Mouse (Mus musculus): ENCODE data around the gene Atp8b4. TPM values are rescaled to one million over a fixed set of nuclear protein-coding genes. Genes with fewer than 3 reads are reported as not detected.

Gene Atp8b4
- polyA plus RNA-seq, 1 experiment from 2014 or later: 0.25 TPM

DNA sequence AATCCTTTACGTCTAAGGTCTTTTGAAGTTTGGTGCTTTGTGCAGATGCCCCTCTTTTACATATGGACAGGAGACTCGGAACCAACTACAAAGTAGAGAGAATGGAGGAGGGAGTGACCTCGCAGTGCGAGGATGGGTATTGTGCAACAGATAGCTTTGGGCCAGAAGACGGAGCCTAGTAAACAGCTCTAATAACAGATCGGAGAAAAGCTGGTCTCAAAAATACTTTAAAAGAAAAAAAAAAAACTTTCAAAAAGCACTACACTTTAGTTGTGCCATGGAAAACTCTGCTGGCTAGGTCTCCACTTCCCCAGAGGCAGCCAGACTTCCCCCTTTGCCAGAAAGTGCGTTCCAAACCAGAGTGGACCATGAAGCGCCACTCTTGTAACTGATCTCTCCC, 161.0 kb downstream of the Atp8b4 start:
- Histone ChIP-seq H3K9ac (no peak overlapping the region), H3K9me3 (no peaks in the 10 kb centered on the region), H3K4me3 (no peak overlapping the region), H3K36me3 (replicated peaks) (no peaks in the 10 kb centered on the region), H3K27ac (no peak overlapping the region), H3K4me1 (no peaks in the 10 kb centered on the region), H3K4me2 (no peak overlapping the region), H3K27me3 (replicated peaks) (no peaks in the 10 kb centered on the region)
- 62% methylated on average over 8 of the region's 8 CpGs for WGBS
- no peak for ATAC-seq (replicated peaks)

DNA sequence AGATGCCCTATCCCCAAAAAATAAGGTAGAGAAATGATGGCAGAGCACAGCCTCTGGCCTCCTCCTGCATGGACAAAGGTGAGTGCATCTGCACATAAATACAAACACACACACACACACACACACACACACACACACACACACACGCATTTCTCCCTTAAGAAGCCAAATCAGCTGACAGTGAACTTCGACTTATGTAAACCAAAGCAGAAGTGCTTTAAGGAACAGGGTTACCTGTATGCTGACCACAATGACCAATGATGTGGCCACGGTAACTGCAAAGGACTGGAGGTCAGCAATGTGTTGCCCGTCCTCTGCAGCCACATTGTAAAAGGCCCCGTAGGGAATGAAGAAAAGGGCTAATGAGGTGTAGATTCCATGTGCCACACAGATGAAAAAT, 163.3 kb downstream of the Atp8b4 start:
- ATAC-seq (replicated peaks): no peak
- Histone ChIP-seq H3K9me3 (no peaks in the 10 kb centered on the region), H3K9ac (no peak overlapping the region), H3K27me3 (replicated peaks) (no peaks in the 10 kb centered on the region), H3K36me3 (replicated peaks) (no peaks in the 10 kb centered on the region), H3K4me1 (no peaks in the 10 kb centered on the region), H3K4me2 (no peak overlapping the region), H3K4me3 (no peak overlapping the region), H3K27ac (no peak overlapping the region)
- 79% methylated on average over 5 of the region's 5 CpGs for WGBS

DNA sequence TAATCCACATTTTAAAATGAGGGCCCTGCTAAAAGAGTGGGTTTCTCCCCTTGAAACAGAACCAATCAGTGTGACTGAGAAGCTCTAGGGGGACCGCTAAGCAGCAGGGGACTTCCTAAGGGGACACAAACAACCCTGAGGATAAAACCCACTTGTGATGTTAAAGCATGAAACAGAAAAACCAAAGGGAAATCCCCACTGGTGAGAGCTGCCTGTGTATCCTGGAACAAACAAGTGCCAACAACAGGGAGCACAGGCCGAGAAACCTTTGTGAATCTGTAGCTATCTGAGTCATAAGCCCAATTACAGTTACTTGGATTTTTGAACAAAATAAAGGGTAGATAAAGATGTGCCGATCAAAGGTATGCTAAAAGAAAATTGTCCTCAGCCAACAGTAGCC, 168.7 kb downstream of the Atp8b4 start:
- Histone ChIP-seq H3K4me1 (no peaks in the 10 kb centered on the region), H3K9me3 (no peaks in the 10 kb centered on the region), H3K27ac (no peak overlapping the region), H3K36me3 (replicated peaks) (no peaks in the 10 kb centered on the region), H3K4me3 (no peak overlapping the region), H3K4me2 (no peak overlapping the region), H3K27me3 (replicated peaks) (no peaks in the 10 kb centered on the region), H3K9ac (no peak overlapping the region)
- WGBS: 87% methylated on average over 3 of the region's 3 CpGs
- no peak for ATAC-seq (replicated peaks)

DNA sequence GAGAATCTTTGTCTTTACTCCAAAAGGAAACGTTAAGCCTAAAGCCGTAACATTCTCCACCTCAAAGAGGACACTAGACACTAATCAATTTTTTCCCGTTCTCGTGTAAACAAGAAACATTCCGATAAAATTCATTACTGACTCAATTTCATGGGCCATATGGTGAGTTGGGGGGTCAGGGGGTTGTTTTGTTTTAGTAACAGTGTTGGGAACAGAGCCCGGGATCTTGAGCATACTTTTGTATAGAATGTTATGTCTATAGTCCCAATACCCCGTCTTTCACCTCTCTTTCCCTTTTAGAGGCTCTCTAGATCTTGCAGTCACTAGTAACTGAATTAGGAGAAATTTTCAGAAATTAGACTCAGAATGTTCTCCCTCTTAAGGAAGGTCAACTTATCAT, 177.3 kb downstream of the Atp8b4 start:
- H3K27me3 ChIP-seq (replicated peaks): no peaks in the 10 kb centered on the region

DNA sequence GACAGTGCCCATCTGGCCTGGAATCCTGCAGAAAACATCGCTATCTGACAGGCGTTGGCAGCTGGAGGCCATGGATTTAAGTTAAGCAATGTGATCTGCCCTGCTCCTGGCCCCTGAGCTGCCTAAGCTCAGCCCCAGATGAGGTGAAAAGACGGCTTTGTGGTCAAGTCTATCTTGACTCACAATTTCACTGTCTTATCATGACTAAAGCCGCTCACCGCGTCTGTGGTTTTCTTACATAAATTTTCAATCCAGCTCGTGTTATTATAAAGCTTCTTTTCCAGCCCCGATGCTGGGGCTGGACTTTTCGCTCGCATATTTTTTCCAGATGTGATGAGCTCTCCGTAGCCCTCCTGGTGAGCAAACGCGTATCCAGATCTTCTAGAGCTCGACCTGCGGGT, 177.8 kb downstream of the Atp8b4 start:
- Histone ChIP-seq H3K27ac (no peak overlapping the region), H3K9ac (no peak overlapping the region), H3K4me3 (no peak overlapping the region), H3K9me3 (no peaks in the 10 kb centered on the region), H3K27me3 (replicated peaks) (no peaks in the 10 kb centered on the region), H3K4me2 (no peak overlapping the region), H3K36me3 (replicated peaks) (no peaks in the 10 kb centered on the region), H3K4me1 (no peaks in the 10 kb centered on the region)
- no peak for ATAC-seq (replicated peaks)
- 86% methylated on average over 15 of the region's 15 CpGs for WGBS

More for the DNA sequence above, 177.3 kb downstream of the Atp8b4 start:
- Histone ChIP-seq H3K4me1 (no peaks in the 10 kb centered on the region), H3K36me3 (replicated peaks) (no peaks in the 10 kb centered on the region), H3K9ac (no peak overlapping the region), H3K27ac (no peak overlapping the region), H3K4me3 (no peak overlapping the region), H3K9me3 (no peaks in the 10 kb centered on the region), H3K4me2 (no peak overlapping the region)
- ATAC-seq (replicated peaks): no peak
- 76% methylated on average over 7 of the region's 7 CpGs for WGBS

DNA sequence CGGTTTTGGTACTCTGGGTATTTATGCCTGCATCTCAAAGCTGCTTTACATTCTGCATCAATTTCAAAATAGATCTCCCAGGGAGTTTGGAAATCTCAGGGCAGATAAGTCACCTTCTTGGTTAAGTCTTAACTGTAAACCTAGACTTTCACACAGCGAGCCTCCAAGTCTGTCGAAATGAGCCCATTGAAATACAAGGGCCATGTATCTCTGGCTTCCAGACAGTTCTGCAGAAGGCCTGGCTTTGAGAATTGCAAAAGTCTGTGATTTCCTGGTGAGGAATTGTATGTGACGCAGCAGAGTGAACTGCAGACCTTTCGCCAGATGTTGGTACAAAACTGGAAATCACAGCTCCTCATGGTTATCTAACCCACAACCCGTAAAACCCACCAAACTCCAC, 182.4 kb downstream of the Atp8b4 start:
- H3K36me3 ChIP-seq (replicated peaks): no peaks in the 10 kb centered on the region
- no peak overlapping the region for H3K27ac ChIP-seq
- no peaks in the 10 kb centered on the region for H3K9me3 ChIP-seq
- no peak for ATAC-seq (replicated peaks)
- WGBS: 93% methylated on average over 6 of the region's 6 CpGs
- no peak overlapping the region for H3K4me2 ChIP-seq
- no peak overlapping the region for H3K4me3 ChIP-seq
- H3K27me3 ChIP-seq (replicated peaks): no peaks in the 10 kb centered on the region
- no peaks in the 10 kb centered on the region for H3K4me1 ChIP-seq
- no peak overlapping the region for H3K9ac ChIP-seq

DNA sequence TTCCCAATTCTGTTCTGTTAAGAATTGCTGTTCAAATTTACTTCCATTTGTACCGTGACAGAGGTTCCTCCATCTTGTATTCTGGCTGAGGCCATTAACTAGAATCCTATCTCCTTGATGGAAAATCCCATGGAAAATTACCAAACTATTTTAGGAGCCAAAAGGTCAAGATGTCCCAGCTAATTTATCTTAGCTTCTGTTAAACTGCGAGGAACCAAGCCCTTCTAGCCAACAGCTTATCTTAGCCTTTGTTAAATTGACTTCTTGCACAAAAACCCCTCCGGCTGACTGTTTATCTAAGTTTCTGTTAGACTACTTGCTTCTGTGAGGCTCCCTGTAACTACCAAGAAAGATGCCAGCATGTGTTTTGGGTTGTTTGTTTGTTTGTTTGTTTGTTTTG, 183.5 kb downstream of the Atp8b4 start:
- Histone ChIP-seq H3K4me3 (no peak overlapping the region), H3K9me3 (no peaks in the 10 kb centered on the region), H3K4me2 (no peak overlapping the region), H3K27me3 (replicated peaks) (no peaks in the 10 kb centered on the region), H3K27ac (no peak overlapping the region), H3K9ac (no peak overlapping the region), H3K4me1 (no peaks in the 10 kb centered on the region), H3K36me3 (replicated peaks) (no peaks in the 10 kb centered on the region)
- ATAC-seq (replicated peaks): no peak
- 84% methylated on average over 3 of the region's 3 CpGs for WGBS

DNA sequence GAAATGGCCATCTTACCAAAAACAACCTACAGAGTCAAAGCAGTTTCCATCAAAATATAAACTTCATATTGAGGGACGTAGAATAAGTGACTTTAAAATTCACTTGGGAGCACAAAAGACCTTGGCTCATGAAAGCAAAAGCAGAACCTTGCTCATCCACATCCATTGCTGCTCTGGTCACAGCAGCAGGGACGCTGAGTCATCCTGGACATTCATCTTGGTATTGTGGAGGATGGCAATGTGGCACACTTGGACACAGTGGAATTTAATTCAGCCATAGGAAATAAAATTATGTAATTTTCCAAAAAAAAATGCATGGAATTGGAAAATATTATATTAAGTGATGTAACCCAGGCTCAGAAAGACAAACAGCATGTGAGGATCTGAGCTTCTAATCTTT, 184.1 kb downstream of the Atp8b4 start:
- Histone ChIP-seq H3K36me3 (replicated peaks) (no peaks in the 10 kb centered on the region), H3K4me3 (no peak overlapping the region), H3K4me2 (no peak overlapping the region), H3K27ac (no peak overlapping the region), H3K9ac (no peak overlapping the region), H3K4me1 (no peaks in the 10 kb centered on the region), H3K27me3 (replicated peaks) (no peaks in the 10 kb centered on the region), H3K9me3 (no peaks in the 10 kb centered on the region)
- WGBS: 92% methylated on average over 2 of the region's 2 CpGs
- ATAC-seq (replicated peaks): no peak

DNA sequence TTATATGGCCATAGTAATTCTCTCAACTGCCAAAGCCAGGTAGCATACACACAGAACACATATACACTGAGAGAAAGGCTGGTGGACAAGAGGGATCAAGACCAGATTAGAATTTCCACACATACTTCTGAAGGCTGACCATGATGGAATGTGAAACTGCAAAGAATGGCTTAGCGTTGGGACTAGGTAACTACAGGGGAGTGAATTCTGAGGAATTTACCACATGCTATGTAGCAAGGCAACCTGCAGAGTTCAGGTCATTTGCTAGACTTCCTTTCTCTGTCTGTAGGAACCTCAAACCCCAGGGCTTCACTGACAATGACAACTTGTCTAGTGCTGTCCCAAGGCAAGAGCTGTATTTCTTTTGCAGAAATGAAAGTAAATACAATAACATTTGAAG, 189.4 kb downstream of the Atp8b4 start:
- no peaks in the 10 kb centered on the region for H3K36me3 ChIP-seq (replicated peaks)
- no peak overlapping the region for H3K4me2 ChIP-seq
- 60% methylated on average over 1 of the region's 1 CpGs for WGBS
- no peak overlapping the region for H3K4me3 ChIP-seq
- H3K27me3 ChIP-seq (replicated peaks): no peaks in the 10 kb centered on the region
- ATAC-seq (replicated peaks): no peak
- no peaks in the 10 kb centered on the region for H3K4me1 ChIP-seq
- no peak overlapping the region for H3K9ac ChIP-seq
- no peak overlapping the region for H3K27ac ChIP-seq
- no peaks in the 10 kb centered on the region for H3K9me3 ChIP-seq

DNA sequence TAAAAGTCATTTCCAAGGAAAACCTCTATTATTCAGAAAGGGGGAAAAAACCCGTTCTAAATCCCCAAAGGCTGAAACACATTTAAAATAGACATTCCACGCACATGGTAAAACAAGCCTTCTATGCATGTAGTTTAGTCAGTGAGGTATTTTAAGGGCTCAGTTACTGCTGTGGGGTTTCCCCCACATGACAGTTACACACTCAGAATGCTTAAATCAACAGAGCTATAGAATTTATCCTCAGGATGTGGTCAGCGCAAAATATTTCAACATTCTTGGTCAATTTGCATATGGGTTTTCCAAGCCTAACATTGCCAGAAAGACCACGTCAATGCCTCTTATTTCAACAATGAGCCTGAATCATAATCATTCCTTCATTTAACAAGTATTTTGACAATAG, 190.5 kb downstream of the Atp8b4 start:
- H3K27me3 ChIP-seq (replicated peaks): no peaks in the 10 kb centered on the region
- H3K9ac ChIP-seq: no peak overlapping the region
- no peak overlapping the region for H3K4me3 ChIP-seq
- no peak overlapping the region for H3K4me2 ChIP-seq
- no peaks in the 10 kb centered on the region for H3K9me3 ChIP-seq
- no peaks in the 10 kb centered on the region for H3K4me1 ChIP-seq
- 87% methylated on average over 4 of the region's 4 CpGs for WGBS
- no peak overlapping the region for H3K27ac ChIP-seq
- ATAC-seq (replicated peaks): no peak
- no peaks in the 10 kb centered on the region for H3K36me3 ChIP-seq (replicated peaks)

DNA sequence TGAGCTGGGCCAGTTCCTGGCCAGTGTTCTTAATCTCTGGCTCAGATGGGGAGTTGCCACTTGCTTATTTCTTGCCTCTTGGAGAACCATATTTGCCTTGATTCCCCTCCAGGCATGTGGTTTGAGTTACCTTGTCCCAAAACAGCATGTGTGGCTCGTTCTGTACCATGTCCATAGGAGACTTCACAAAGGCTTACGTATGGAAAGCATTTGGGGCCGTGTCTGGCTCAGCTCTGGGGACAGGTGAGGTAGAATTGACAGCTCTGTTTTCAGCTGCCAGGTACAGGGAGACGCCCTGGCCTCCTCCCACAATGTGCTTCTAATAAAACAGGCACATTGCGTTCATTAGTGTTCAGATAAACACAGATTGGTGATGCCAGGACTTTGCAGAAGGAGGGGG, 195.9 kb downstream of the Atp8b4 start:
- WGBS: 86% methylated on average over 5 of the region's 5 CpGs
- Histone ChIP-seq H3K4me2 (no peak overlapping the region), H3K27ac (no peak overlapping the region), H3K9me3 (no peaks in the 10 kb centered on the region), H3K27me3 (replicated peaks) (no peaks in the 10 kb centered on the region), H3K4me3 (no peak overlapping the region), H3K36me3 (replicated peaks) (no peaks in the 10 kb centered on the region), H3K9ac (no peak overlapping the region), H3K4me1 (no peaks in the 10 kb centered on the region)
- no peak for ATAC-seq (replicated peaks)

DNA sequence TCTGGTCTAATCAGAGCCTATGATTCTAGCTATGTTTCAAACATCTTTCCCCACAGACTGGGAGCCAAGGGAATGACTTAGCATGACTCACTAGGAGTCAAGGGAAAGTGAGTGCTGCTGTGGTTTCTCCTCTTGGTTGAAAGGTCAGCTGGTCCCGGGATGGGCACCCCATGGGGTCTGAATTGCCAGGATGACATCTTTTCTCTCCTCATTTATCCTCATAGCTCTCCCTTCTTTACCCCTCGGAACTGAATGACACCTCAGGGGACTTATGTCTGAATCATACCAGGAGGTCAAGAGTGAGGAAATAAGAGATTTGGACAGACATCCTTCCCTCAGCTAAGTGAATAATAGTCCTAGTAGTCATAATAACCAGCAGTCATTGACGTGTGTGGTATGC, 197.2 kb downstream of the Atp8b4 start:
- no peaks in the 10 kb centered on the region for H3K9me3 ChIP-seq
- WGBS: 45% methylated on average over 3 of the region's 3 CpGs
- no peak overlapping the region for H3K4me2 ChIP-seq
- H3K9ac ChIP-seq: no peak overlapping the region
- ATAC-seq (replicated peaks): no peak
- no peaks in the 10 kb centered on the region for H3K4me1 ChIP-seq
- no peaks in the 10 kb centered on the region for H3K36me3 ChIP-seq (replicated peaks)
- H3K4me3 ChIP-seq: no peak overlapping the region
- no peak overlapping the region for H3K27ac ChIP-seq
- no peaks in the 10 kb centered on the region for H3K27me3 ChIP-seq (replicated peaks)

DNA sequence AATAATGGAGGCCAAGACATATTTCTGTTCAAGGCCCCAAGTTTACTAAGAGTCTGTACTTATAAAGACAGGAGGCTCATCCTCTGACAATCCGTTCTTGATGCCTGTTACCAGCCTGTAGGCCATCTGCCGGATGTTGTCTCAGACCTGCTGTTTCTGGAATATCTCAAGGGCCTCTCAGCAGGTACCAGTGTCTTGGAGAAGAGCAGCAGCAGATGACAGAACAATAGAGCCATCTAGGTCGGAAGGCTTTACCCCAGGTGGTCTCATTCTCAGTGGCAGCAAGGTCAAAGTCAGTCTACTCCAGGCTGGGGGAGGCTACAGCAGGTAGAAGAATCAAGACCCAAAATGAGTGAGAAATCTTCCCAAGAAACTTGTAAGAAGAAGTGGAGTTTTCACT, 198.1 kb downstream of the Atp8b4 start:
- 47% methylated on average over 3 of the region's 3 CpGs for WGBS
- no peak overlapping the region for H3K27ac ChIP-seq
- ATAC-seq (replicated peaks): no peak
- H3K27me3 ChIP-seq (replicated peaks): no peaks in the 10 kb centered on the region
- H3K4me2 ChIP-seq: no peak overlapping the region
- no peaks in the 10 kb centered on the region for H3K36me3 ChIP-seq (replicated peaks)
- H3K9ac ChIP-seq: no peak overlapping the region
- no peaks in the 10 kb centered on the region for H3K9me3 ChIP-seq
- no peaks in the 10 kb centered on the region for H3K4me1 ChIP-seq
- H3K4me3 ChIP-seq: no peak overlapping the region

DNA sequence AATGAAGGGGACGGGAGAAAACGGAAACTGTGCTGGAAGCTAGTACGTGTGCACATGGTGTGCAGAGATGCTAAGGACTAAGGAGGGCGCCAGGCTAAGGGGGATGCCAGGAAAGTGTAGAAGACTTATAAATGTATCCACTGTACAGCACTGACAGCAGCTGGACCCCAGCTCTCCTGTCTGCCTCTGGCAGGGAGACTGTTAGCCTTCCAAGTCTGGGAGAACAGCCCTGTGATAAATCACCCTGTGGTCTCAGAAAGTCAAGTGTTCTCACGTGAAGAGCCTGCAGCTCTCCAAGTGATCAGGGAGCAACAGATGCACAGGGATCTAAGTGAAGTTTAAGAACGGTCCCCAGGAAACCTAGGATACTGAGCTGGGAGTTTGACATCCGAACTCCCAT, 209.8 kb downstream of the Atp8b4 start:
- WGBS: 88% methylated on average over 7 of the region's 7 CpGs
- Histone ChIP-seq H3K36me3 (replicated peaks) (no peaks in the 10 kb centered on the region), H3K4me1 (no peaks in the 10 kb centered on the region), H3K27me3 (replicated peaks) (no peaks in the 10 kb centered on the region), H3K9me3 (no peaks in the 10 kb centered on the region), H3K27ac (no peak overlapping the region), H3K4me2 (no peak overlapping the region), H3K4me3 (no peak overlapping the region), H3K9ac (no peak overlapping the region)
- no peak for ATAC-seq (replicated peaks)
